Mouse (Mus musculus) left cerebral cortex, postnatal 14 days (tissue): ENCODE measurements around the gene Serpinf1. TPM values are rescaled to one million over a fixed set of nuclear protein-coding genes. Genes with fewer than 3 reads are reported as not detected.

Source experiments
- DNase-seq, 2 experiments: peaks; one replicate each; pipeline ENCODE4 v3.0.0; 2021 to 2022; ENCODE audit warnings: low spot score in 2 of 2, mixed read lengths in 1 of 2
- intact Hi-C: fragments of 180-260 bp; cut with DNase I; formaldehyde crosslinking; loops from one replicate; pipeline ENCODE4 v1.15.1; 2025
- total RNA-seq, 2 experiments: library from RNA; stranded (reverse); gene quantifications; 2 replicates each; pipeline ENCODE4 v1.2.3; 2021

Gene Serpinf1
- total RNA-seq, 2 experiments from 2014 or later: 16.4 to 17.5 TPM

DNA sequence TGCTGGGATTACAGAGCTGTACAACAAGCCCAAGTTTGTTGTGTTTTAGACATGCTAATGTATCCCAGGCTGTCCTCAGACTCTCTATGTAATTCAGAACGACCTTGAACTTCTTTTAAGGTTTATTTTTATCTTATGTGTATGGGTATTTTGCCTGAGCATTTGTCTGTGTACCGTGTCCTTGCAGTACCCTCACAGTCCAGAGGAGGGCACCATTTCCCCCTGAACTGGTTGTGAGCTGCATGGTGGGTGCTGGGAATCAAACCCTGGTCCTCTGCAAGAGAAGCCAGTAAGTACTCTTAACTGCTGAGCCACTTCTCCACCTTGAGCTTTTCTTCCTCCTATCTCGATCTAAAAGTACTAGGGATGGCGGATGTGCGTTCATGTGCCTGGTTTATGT is 11.6 kb upstream of the Serpinf1 start:
- intact Hi-C loops: no loop called here
- DNase-seq: no peak

DNA sequence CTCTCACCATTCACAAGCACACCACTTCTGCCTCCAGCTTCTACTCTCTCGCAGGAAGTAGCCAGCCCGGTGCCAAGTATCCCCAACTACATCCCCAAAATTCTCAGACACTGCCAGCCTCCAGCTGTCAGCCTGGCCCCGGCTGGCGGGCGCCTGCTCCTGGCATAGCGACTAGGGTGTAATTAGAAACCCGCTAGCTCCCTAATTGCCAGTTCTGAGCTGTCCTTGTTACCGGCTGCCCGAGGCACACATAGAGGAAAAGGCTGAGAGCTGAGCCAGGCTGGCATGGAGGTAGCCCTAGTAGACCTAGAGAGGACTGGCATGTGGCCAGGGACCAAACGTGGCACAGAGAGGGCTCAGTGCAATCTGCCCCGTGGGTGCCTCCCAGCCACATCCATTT is 8.8 kb upstream of the Serpinf1 start:
- peak; percentile 80 to 81 for DNase-seq
- intact Hi-C loops: no loop called here

DNA sequence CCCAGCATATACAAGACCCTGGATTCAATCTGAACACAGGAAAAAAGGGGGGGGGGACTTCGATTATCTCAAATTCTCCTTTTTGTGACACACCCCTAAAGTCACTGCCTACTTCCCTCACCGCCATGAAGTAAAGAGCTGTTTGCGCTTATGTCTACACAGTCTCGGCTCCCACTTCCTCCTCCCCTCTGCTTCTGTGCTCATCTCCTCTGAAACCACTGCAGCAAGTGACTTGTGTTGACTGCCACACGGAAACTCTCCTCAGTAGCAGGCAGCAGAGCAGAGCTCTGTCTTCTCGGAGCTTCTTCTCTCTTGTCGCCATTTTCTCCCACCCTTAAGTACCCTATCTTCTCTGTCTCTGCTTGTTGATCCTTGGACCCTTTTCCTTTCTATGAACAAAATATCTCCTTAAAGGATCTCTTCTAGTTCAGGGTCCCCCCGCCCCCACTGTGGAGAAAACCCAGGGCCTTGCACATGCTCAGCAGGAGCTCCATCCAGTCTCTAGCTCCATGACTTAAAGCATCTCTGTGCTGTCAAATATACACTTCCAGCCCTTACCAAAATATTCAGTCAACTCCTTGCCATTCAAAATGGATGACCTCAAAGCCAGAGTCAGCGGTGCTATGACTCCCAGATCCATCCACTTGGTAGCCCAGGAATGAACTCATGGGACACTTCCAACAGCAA is 6.7 kb upstream of the Serpinf1 start:
- no peak for DNase-seq
- intact Hi-C loops: no loop called here

DNA sequence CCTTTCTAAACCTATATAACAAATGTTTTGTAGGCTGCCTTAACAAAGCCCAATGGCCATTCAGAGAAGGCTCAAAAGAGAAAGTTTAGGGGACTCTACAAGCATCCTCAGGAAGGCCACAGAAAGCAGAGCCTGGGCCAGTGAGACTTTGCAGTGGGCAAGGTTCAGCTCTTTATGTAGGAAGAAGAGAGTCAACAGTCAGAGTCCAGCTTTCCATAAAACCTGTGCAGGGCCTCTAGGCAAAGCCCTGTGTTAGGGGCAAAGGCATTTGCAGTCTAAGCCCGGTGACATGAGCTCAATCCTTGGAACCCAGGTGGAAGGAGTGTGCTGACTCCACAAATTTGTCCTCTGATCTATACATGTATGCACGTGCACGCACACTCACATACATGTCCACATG is 2.0 kb upstream of the Serpinf1 start:
- intact Hi-C loops: no loop called here
- no peak for DNase-seq

DNA sequence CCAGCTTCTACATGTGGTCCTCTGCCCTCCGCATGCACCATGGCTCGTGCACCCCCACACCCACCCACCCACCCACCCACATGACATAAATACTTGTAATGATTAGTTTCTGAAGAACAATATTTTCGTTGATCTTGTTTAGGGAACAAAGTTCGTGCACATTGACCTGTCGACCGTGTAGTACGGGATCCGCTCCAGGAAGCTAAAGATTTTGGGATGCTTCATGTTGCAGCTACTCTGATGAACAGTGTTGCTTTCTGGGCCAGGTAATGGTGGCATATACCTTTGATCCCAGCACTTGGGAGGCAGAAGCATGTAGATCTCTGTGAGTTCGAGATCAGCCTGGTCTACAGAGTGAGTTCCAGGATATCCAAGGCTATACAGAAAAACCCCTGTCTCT is 1.5 kb upstream of the Serpinf1 start:
- no peak for DNase-seq
- intact Hi-C loops: no loop called here

DNA sequence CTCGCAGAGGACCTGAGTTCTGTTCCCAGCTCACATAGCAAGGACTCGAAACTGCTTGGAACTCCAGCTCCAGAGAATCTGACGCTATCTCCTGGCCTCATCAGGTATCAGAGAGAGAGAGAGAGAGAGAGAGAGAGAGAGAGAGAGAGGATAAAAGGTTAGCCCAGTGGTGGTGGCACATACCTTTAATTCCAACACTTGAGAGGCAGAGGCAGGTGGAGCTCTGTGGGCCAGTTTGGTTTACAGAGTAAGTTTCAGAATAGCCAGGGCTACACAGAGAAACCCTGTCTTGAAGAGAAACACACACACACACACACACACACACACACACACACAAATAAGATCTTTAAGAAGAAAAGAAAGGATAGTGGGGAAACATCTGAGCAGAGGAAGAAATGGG is 590 bp upstream of the Serpinf1 start:
- intact Hi-C loops: no loop called here
- no peak for DNase-seq

DNA sequence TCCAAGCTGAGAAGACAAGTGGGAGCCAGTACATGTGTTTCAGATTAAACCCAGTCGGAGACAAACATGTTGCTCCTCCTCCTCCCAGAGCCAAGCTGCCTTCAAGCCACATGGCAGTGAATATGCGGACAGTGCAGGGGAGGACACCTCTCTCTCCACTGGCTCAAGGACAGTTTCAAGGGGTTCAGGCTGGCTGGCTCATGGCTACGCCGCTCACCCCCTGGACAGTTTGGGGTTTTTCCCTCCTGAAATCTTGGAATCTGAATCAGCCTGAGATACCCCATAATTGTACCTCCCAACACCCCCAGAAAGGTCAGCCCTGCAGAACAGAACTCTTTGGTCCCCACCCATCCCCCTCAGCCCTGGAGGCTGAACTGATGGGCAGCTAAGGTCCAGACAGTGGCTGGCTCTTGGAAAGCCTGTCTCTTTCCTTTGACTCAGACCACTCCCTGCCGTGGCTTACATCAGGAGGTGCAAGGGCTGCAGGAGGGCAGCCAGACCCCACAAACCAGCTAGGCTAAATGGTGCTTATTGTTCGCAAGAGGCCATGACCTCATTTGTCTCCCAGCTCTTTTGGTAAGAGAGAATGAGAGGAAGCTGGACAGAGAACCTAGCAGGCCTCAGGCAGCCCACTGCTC is 1.0 kb downstream of the Serpinf1 start:
- intact Hi-C loops: no loop called here

DNA sequence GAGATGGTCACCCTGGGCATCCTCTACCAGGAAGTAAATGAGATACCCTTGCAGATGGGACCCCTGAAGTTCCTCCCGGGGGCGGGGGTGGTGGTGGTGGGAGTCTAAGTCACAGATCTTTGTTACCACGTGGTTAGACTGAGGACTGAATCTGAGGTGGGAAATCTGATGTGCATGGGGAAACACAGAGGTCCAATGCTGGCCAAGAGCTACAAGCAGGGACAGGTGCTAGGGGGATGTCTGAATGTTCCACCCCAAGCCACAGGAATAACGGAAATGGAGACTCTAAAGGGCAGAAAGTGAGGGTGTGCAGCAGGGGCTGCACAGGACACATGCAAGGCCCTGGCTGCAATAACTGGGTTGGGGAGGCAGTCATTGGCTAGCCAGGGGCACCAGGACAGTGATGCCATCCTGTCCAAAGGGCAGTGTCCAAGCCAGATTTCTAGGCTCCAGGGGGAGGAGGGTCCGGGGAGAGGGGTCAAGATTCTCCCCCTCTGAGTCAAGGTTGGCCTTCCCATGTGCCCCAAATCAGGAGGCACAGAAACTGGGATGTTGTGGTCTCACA is 1.6 kb downstream of the Serpinf1 start:
- intact Hi-C loops: no loop called here
- DNase-seq: no peak

More for the DNA sequence above, 1.0 kb downstream of the Serpinf1 start:
- DNase-seq: no peak

DNA sequence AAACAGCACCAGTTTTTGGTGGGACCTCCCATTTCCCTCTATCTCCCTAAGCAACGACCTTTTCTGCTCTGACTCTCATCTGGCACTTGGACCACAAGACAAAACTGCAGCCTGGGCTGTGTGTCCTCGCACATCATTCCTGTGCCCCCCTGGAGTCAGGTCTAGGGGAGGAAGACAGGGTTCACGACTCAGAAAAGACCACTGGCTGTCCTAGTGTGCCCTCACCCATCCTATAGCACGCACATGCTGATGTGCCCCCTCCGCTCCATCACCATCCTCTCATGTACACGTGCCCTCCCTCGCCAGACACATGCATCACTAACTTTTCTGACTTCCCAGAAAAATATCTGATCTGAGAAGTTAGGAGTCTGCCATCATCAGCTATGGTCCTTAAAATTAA is 2.5 kb downstream of the Serpinf1 start:
- intact Hi-C loops: no loop called here
- no peak for DNase-seq

DNA sequence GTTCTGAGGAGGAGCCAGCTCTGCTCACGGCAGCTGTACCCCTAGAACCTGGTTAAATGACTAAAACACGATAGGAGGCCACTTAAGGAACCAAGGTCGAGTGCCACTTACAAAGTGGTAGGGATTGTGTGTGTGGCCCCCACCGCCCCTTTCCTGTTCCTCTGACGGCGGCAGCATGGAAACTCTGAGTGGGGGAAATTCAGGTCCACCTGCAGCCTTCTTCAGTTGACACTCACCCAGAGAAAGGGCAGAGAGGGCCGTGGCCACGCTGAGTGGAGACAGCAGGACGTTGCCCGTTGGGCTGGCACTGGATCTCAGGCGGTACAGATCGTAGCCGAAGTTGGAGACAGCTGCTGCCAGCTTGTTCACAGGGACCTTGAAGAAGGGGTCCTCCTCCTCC is 6.5 kb downstream of the Serpinf1 start:
- no peak for DNase-seq
- intact Hi-C loops: no loop called here

DNA sequence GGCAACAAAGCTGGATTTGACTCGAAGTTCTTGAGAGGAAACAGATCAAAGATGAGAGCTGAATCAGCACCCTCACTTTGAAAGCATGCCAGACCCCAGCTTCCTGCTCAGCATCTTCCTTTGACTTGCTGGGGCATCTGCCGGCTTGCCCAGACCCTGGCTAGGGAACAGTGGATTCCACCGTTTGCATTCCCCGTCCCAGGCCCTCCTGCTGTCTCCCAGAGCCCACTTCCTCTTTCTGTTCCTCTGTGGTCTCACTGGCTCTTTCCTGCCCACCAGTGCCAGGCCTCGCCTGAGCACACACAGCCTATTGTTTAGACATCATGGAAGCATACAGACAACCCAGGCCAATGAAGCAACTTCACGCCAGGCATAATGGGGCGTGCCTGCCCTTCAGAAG is 7.4 kb downstream of the Serpinf1 start:
- intact Hi-C loops: no loop called here
- peak; percentile 17 to 23 for DNase-seq

DNA sequence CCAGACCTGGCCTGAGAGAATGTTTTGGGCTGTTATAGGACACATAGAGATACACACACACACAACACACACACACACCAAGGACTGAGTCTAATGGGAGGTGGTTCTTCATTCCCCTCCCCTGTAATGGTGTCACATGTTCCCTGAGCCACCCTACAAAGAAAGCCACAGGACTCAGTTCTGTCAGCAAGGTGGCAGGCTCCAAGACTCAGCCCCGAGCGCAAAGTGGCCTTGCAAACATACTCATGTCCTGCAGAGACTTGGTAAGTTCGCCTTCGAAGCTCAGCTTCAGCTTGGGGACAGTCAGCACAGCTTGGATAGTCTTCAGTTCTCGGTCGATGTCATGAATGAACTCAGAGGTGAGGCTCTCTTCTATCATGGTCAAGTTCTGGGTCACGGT is 11.9 kb downstream of the Serpinf1 start:
- intact Hi-C loops: no loop called here
- no peak for DNase-seq

DNA sequence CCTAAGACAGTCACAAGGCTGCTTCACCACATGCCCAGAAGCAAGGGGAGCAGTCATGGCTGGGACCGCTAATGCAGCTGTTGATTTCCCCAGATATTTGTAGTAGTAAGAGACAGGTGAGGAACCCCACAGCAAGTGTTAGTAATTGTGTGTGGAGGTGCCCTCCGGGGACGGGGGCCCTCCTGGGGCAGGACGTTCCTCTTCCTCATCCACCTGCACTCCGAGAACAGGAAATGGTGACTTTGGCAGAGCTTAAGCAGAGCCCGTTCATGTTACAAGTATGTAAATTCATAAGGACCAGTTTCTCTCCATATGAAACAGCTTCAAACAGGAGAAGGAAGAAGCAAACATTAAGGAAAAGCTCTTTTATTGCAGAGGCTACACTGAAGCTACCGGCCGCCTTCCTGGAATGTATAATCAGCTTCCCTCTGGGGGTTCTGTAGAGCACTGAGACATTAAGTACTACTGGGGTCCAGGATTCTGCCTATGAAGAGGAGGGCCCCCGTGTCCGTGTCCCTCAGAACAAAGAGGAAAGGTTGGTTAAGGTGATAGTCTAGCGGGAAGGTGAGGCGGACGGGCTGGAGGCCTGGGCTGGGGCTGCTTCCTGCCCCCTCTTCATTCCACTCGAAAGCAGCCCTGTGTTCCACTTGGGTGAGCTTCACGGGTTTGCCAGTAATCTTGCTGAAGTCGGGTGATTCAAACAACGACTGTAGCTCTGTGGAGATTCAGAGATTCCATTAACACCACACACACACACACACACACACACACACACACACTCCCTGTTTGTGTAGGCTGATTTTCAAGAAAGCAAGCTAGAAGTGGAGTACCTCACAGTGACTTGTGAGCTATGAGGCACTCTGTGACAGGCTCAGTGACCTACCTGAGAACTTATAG is 12.6 kb downstream of the Serpinf1 start:
- intact Hi-C loops: loop anchor here (10.0 kb wide), 1 partner anchor 105 kb away; the partner anchor contains the start of genes Rilp and Scarf1
- DNase-seq: peak in 1 of 2 experiments; percentile 17

DNA sequence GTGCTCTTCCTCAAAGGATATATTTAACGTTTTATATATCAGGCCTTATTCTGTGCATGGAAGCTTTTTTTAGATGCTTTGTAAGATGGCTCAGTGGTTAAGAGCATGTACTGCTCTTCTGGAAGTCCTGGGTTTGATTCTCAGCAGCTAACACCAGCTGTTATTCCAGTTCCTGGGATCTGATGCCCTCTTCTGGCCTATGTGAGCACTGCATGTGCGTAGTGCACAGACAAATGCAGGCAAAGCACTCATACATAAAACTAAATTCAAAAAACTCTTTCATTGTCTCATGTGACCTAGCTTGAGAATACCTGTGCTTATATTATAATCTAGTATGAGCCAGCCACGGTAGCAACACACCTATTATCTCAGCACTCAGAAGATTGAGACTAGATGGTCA is 15.6 kb downstream of the Serpinf1 start:
- intact Hi-C loops: loop anchor here (10.0 kb wide), 1 partner anchor 108 kb away; the partner anchor contains the start of genes Rilp and Scarf1
- DNase-seq: peak; percentile 35 to 41

DNA sequence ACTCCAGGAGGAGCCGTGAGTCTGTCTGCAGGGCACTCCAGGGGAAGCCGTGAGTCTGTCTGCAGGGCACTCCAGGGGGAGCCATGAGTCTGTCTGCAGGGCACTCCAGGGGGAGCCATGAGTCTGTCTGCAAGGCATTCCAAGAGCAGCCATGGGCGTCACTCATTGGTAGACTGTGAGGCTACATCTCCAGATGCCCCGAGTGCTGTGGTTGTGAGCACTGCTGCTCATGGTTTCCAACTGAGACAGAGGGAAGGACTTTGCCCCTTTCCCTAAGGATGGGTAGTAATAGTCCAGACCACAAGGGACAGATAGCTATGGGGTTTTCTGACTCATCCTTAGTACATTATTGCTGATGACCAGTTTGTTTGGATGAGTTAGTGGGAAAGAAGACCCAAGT is 16.4 kb downstream of the Serpinf1 start:
- intact Hi-C loops: loop anchor here (10.0 kb wide), 1 partner anchor 109 kb away; the partner anchor contains the start of genes Rilp and Scarf1
- no peak for DNase-seq

DNA sequence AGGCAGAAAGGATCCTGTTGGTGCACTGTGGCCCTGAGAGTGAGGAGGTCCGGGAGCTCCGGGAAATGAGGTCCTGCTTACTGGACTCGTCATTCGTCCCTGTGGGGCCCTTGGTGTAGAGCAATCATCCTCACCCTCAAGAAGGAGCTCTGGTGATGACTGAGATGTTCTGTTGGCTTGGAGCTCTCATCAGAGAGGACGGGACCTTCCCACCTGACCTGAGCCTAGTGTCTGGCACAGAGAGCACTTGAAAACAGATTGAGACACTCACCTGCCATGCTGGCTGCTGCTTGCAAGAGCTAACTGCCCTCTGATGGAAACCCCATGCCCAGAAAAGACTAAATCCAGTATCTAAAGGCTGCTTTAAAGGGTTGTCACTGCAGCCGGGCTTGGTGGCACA is 17.7 kb downstream of the Serpinf1 start:
- no peak for DNase-seq
- intact Hi-C loops: loop anchor here (5.0 to 10.0 kb wide), 2 partner anchors 52 to 110 kb away; partner anchors contain the start of genes Rilp and Scarf1

DNA sequence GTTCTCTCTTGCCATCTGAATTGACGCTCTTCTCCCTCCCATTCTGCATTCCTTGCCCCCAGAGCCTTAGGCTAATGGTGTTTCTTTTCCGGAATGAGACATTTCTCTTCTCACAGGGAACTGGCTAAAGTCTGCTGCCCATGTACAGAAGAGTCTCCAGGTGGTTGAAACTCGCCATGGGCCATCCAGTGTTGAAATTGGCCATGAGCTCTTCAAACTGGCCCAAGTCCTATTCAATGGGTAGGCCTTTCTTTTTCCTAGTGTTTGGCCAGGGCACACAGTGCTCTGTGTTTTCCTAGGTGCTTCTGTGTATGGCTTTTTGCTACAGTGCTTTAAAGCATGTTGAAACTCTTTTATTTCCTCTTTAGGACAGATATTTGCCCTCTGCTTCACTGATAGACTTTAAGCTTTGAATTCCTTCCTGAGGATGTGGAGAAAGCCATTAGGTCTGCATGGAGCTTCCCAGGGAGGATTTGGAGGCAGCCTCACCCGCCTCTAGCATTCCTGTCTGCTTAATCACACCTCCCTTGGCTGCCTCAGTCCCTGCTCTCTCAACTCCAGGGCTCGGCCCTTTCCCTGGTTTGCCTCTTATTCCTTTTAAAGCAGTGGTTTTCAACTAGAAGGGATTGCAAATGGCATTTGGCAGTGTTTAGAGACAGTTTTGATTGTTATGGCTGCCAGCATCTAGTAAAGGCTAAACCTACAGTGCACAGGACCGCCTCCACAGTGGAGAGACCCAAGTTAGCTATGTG is 19.0 kb downstream of the Serpinf1 start:
- intact Hi-C loops: loop anchor here (5.0 to 10.0 kb wide), 2 partner anchors 54 to 111 kb away; partner anchors contain the start of genes Rilp and Scarf1
- DNase-seq: no peak

DNA sequence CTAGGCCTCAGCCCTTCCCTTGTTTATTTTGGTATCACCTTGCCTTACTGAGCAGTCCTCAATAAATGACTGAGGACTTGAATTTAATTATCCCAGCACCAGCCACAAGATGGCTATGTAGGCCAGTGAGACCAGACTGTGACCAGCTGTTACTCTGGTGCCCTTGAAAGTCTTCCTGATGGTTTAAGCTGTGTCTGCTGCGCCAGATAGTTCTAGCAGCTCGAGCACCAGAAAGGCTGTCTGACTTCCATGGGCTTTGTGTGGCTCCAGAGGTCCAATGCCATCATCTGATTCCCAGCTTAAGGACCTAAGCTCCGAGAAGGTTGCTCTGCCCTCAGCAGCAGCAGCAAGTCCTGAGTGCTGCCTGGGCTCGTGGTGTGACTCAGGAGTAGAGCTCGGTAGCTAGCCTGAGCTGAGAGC is 20.2 kb downstream of the Serpinf1 start:
- intact Hi-C loops: loop anchor here (5.0 to 10.0 kb wide), 2 partner anchors 55 to 113 kb away; partner anchors contain the start of genes Rilp and Scarf1
- peak; percentile 65 to 80 for DNase-seq

DNA sequence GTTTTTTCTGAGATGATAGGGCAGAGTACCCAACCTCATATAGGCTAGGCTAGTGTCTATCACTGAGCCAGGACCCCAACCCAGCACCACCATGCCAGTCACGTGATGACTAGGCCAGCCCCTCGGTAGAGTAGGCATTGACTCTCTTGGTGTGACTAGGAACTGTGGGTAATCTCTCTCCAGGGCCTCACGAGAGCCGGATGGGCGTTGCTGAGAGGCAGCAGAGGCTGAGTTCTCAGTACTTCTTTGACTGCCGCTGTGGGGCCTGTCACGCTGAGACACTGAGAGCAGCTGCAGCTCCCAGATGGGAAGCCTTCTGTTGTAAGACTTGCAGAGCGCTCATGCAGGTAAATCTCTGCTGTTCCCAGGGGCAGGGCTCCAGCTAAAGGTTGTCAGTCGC is 22.4 kb downstream of the Serpinf1 start:
- DNase-seq: peak; percentile 18 to 44
- intact Hi-C loops: loop anchor here (5.0 to 10.0 kb wide), 2 partner anchors 57 to 115 kb away; partner anchors contain the start of genes Rilp and Scarf1
